Comparison of ENCODE assay signal across 7 mouse cellular contexts in genomic region chr7:19001066-19001806, GRCm38 (mm10). TPM values are rescaled to one million over a fixed set of nuclear protein-coding genes. Genes with fewer than 3 reads are reported as not detected.
DNase-seq lines count a peak whose midpoint lies in the region; ATAC-seq and TF ChIP-seq lines count a peak whose summit lies in the region.

No protein-coding gene starts in this region.

- H3K4me1 ChIP-seq in MEL (ENCODE audit: control insufficient read depth in 1 of 2, insufficient read depth in 2 of 2, low read length in 2 of 2), result peaks cover 5 to 20% of the 10 kb centered on the region in 2 experiments; a peak in 3 of 4 replicates
- H3K4me1 ChIP-seq in liver, embryonic 14.5 days (replicated peaks; ENCODE audit: control insufficient read depth in 2 of 2, insufficient read depth in 2 of 2, low read length in 1 of 2), result peaks cover 15 to 23% of the 10 kb centered on the region in 2 experiments

- no peaks in the 10 kb centered on the region for H3K9me3 ChIP-seq in MEL (replicated peaks; ENCODE audit: insufficient read depth, low read length)
- no peaks in the 10 kb centered on the region for H3K9me3 ChIP-seq in liver, embryonic 14.5 days (ENCODE audit: control insufficient read depth, low read length)

- H3K36me3 ChIP-seq in MEL (ENCODE audit: control insufficient read depth in 1 of 2, insufficient read depth in 2 of 2, low read length in 2 of 2), result peaks cover 0 to 13% of the 10 kb centered on the region in 2 experiments; a peak in 3 of 4 replicates
- no peaks in the 10 kb centered on the region for H3K36me3 ChIP-seq in liver, embryonic 14.5 days (replicated peaks; ENCODE audit: control insufficient read depth, insufficient read depth, low read depth)

- H3K27ac ChIP-seq in MEL (ENCODE audit: control insufficient read depth, low read depth, low read length), result peak overlapping the region; percentile 84
- peak overlapping the region; percentile 23 for H3K27ac ChIP-seq in liver, embryonic 14.5 days

- no peaks in the 10 kb centered on the region for H3K27me3 ChIP-seq in MEL (ENCODE audit: control insufficient read depth in 1 of 2, insufficient read depth in 2 of 2, low read length in 2 of 2)
- H3K27me3 ChIP-seq in liver, embryonic 14.5 days (ENCODE audit: control insufficient read depth, insufficient read depth, low read length), result no peaks in the 10 kb centered on the region

- TF ChIP-seq CTCF in MEL (IDR thresholded peaks at IDR 0.05 in 2 of 3, conservative IDR thresholded peaks at IDR 0.05 in 1 of 3; ENCODE audit: control insufficient read depth in 1 of 3, insufficient read depth in 1 of 3, low read depth in 2 of 3, low read length in 3 of 3, poor library complexity in 1 of 3, severe bottlenecking in 1 of 3), result no peak
- no peak for TF ChIP-seq CTCF in liver, embryonic 14.5 days (IDR thresholded peaks at IDR 0.05; ENCODE audit: low read depth)

- ATAC-seq in liver, embryonic 14.5 days (ENCODE audit: insufficient read depth), result no peak

- TF ChIP-seq EP300 in MEL (IDR thresholded peaks at IDR 0.05; ENCODE audit: low read depth in 1 of 2, low read length in 2 of 2), result no peak
- no peak for TF ChIP-seq EP300 in liver, embryonic 14.5 days (IDR thresholded peaks at IDR 0.05; ENCODE audit: low read depth)

- peak; percentile 42 to 86; a peak in 3 of 4 replicates for TF ChIP-seq POLR2A in MEL (IDR thresholded peaks at IDR 0.05; ENCODE audit: control insufficient read depth in 1 of 2, insufficient read depth in 1 of 2, low read depth in 1 of 2, low read length in 2 of 2, poor library complexity in 1 of 2)

- peak; percentile 95 for DNase-seq in MEL (ENCODE audit: low read depth, low spot score)
- peak; percentile 68 to 80 for DNase-seq in adrenal gland, postnatal 36 days
- DNase-seq in gastrocnemius, postnatal 14 days, result peak; percentile 69
- DNase-seq in induced T-regulatory cell, adult 2 months (ENCODE audit: low read depth), result peak; percentile 93
- peak in 2 of 3 experiments; percentile 51 to 53 for DNase-seq in liver, embryonic 14.5 days (ENCODE audit: low read depth in 3 of 3, low spot score in 3 of 3)
- peak; percentile 84 to 86 for DNase-seq in natural killer cell, adult 2 months (ENCODE audit: low spot score in 2 of 2)
- peak; percentile 72 for DNase-seq in urinary bladder, postnatal 14 days (ENCODE audit: low spot score)

- H3K79me2 ChIP-seq in MEL (ENCODE audit: control insufficient read depth, insufficient read depth, low read length, poor library complexity), result peaks cover 30% of the 10 kb centered on the region

- peak overlapping the region; percentile 88 for H3K9ac ChIP-seq in MEL (ENCODE audit: control insufficient read depth, low read depth, low read length, poor library complexity, severe bottlenecking)
- peak overlapping the region; percentile 38 for H3K9ac ChIP-seq in liver, embryonic 14.5 days (replicated peaks)

- H3K4me3 ChIP-seq in MEL (ENCODE audit: control insufficient read depth in 1 of 2, insufficient read depth in 1 of 2, low read depth in 2 of 2, low read length in 2 of 2), result peak overlapping the region; percentile 56 to 67
- H3K4me3 ChIP-seq in liver, embryonic 14.5 days (ENCODE audit: insufficient read depth in 1 of 2, low read depth in 2 of 2, low read length in 2 of 2), result peak overlapping the region; percentile 35 to 53

- peak overlapping the region; percentile 79 for H3K4me2 ChIP-seq in liver, embryonic 14.5 days (ENCODE audit: low read depth)

- intact Hi-C loops in gastrocnemius, postnatal 14 days (cut with DNase I; ENCODE audit: low total_unique reads), result no loop called here

- no peak for TF ChIP-seq RAD21 in MEL (IDR thresholded peaks at IDR 0.05; ENCODE audit: low read depth, low read length)

- 11% methylated on average over 18 of the region's 18 CpGs for WGBS in liver, embryonic 14.5 days (ENCODE audit: insufficient replicate concordance)

TF ChIP-seq in MEL, 35 proteins besides CTCF, POLR2A, EP300 and RAD21:
- TF ChIP-seq SMC3 (IDR thresholded peaks at IDR 0.05; ENCODE audit: low read depth, low read length) (no peak), NRF1 (IDR thresholded peaks at IDR 0.05; ENCODE audit: insufficient read depth, low read depth, low read length, poor library complexity, severe bottlenecking) (peak; percentile 77), TBP (IDR thresholded peaks at IDR 0.05; ENCODE audit: low read depth, low read length) (peak; percentile 70), MAZ (IDR thresholded peaks at IDR 0.05; ENCODE audit: low read depth, low read length) (no peak), MXI1 (IDR thresholded peaks at IDR 0.05; ENCODE audit: low read depth, low read length) (peak; percentile 31), ELF1 (IDR thresholded peaks at IDR 0.05; ENCODE audit: low read depth, low read length) (peak; percentile 85), E2F4 (IDR thresholded peaks at IDR 0.05; ENCODE audit: borderline replicate concordance, low read depth, low read length) (no peak), TCF12 (IDR thresholded peaks at IDR 0.05; ENCODE audit: low read depth, low read length) (peak; percentile 59; the same call in 1 of the 2 replicates), JUND (IDR thresholded peaks at IDR 0.05; ENCODE audit: low read depth, low read length) (no peak), POLR2AphosphoS2 (IDR thresholded peaks at IDR 0.05; ENCODE audit: low read length) (peak; percentile 88), MYB (IDR thresholded peaks at IDR 0.05; ENCODE audit: low read depth, low read length) (no peak), USF2 (IDR thresholded peaks at IDR 0.05; ENCODE audit: borderline replicate concordance in 1 of 2, insufficient read depth in 1 of 2, low read depth in 1 of 2, low read length in 2 of 2) (no peak), SIN3A (IDR thresholded peaks at IDR 0.05; ENCODE audit: low read length) (peak; percentile 77), MYC (IDR thresholded peaks at IDR 0.05; ENCODE audit: low read depth, low read length) (no peak), CHD1 (IDR thresholded peaks at IDR 0.05; ENCODE audit: low read depth, low read length) (no peak; the same call in 1 of the 2 replicates), RCOR1 (IDR thresholded peaks at IDR 0.05; ENCODE audit: low read depth, low read length) (no peak), ZMIZ1 (IDR thresholded peaks at IDR 0.05; ENCODE audit: low read depth, low read length) (peak; percentile 85), USF1 (IDR thresholded peaks at IDR 0.05; ENCODE audit: low read depth, low read length) (no peak), HCFC1 (IDR thresholded peaks at IDR 0.05; ENCODE audit: low read depth, low read length) (peak; percentile 76), NELFE (IDR thresholded peaks at IDR 0.05; ENCODE audit: low read depth, low read length) (peak; percentile 87)
TF ChIP-seq in MEL: peak in this region for 10.

RNA-seq across cellular contexts. Expression of gene Irf2bp1, which starts 2.6 kb away (rescaled TPM):
- 27.8 and 33.1 TPM in 2 replicates for total RNA-seq in MEL (2012; rRNA removed)
- 10 to 100 TPM in 1 of 2 experiments, not detected in 1; 41.1 TPM for polyA plus RNA-seq in MEL (2012; ENCODE audit: insufficient read depth in 1 of 2, insufficient read length in 2 of 2, low read depth in 1 of 2, low replicate concordance in 2 of 2, missing spikeins in 1 of 2)
- 10 to 100 TPM; 47.0 to 47.5 TPM for total RNA-seq in adrenal gland, postnatal 36 days (2021)
- 10 to 100 TPM; 14.9 to 18.6 TPM for total RNA-seq in gastrocnemius, postnatal 14 days (2021)
- polyA plus RNA-seq in liver, embryonic 14.5 days (2012; rRNA removed), result 6.8 and 8.3 TPM in 2 replicates
- polyA plus RNA-seq in liver, embryonic 14.5 days (2014; fragmentation: Nextera tagmentation; extraction: Ambion mirVana), result 6.8 and 7.9 TPM in 2 replicates

RNA-seq across cellular contexts. Expression of gene Mypop, which starts 10.2 kb away (rescaled TPM):
- total RNA-seq in MEL (2012; rRNA removed), result 0.95 and 1.2 TPM in 2 replicates
- polyA plus RNA-seq in MEL (2012; ENCODE audit: insufficient read depth in 1 of 2, insufficient read length in 2 of 2, low read depth in 1 of 2, low replicate concordance in 2 of 2, missing spikeins in 1 of 2), result 1 to 10 TPM in 1 of 2 experiments, not detected in 1; 6.5 TPM
- 10 to 100 TPM; 10.3 to 12.2 TPM for total RNA-seq in adrenal gland, postnatal 36 days (2021)
- total RNA-seq in gastrocnemius, postnatal 14 days (2021), result 1 to 10 TPM; 2.2 to 3.7 TPM
- polyA plus RNA-seq in liver, embryonic 14.5 days (2012; rRNA removed), result 0.20 and 0.21 TPM in 2 replicates
- 0.30 and 0.34 TPM in 2 replicates for polyA plus RNA-seq in liver, embryonic 14.5 days (2014; fragmentation: Nextera tagmentation; extraction: Ambion mirVana)

RNA-seq across cellular contexts. Expression of gene Nanos2, which starts 14.0 kb away (rescaled TPM):
- total RNA-seq in MEL (2012; rRNA removed), result not detected in 2 replicates
- polyA plus RNA-seq in MEL (2012; ENCODE audit: insufficient read depth in 1 of 2, insufficient read length in 2 of 2, low read depth in 1 of 2, low replicate concordance in 2 of 2, missing spikeins in 1 of 2), result not detected
- total RNA-seq in adrenal gland, postnatal 36 days (2021), result not detected
- total RNA-seq in gastrocnemius, postnatal 14 days (2021), result not detected
- polyA plus RNA-seq in liver, embryonic 14.5 days (2012; rRNA removed), result not detected in 2 replicates
- polyA plus RNA-seq in liver, embryonic 14.5 days (2014; fragmentation: Nextera tagmentation; extraction: Ambion mirVana), result not detected in 2 replicates

RNA-seq across cellular contexts. Expression of gene Foxa3, which starts 22.1 kb away (rescaled TPM):
- total RNA-seq in MEL (2012; rRNA removed), result not detected in 2 replicates
- not detected for polyA plus RNA-seq in MEL (2012; ENCODE audit: insufficient read depth in 1 of 2, insufficient read length in 2 of 2, low read depth in 1 of 2, low replicate concordance in 2 of 2, missing spikeins in 1 of 2)
- total RNA-seq in adrenal gland, postnatal 36 days (2021), result not detected
- total RNA-seq in gastrocnemius, postnatal 14 days (2021), result not detected
- polyA plus RNA-seq in liver, embryonic 14.5 days (2012; rRNA removed), result 12.2 and 13.9 TPM in 2 replicates
- polyA plus RNA-seq in liver, embryonic 14.5 days (2014; fragmentation: Nextera tagmentation; extraction: Ambion mirVana), result 25.7 and 26.5 TPM in 2 replicates

RNA-seq across cellular contexts. Expression of gene Sympk, which starts 22.9 kb away (rescaled TPM):
- total RNA-seq in MEL (2012; rRNA removed), result 108 and 122 TPM in 2 replicates
- 100 to 1,000 TPM in 1 of 2 experiments, not detected in 1; 226 TPM for polyA plus RNA-seq in MEL (2012; ENCODE audit: insufficient read depth in 1 of 2, insufficient read length in 2 of 2, low read depth in 1 of 2, low replicate concordance in 2 of 2, missing spikeins in 1 of 2)
- total RNA-seq in adrenal gland, postnatal 36 days (2021), result 100 to 1,000 TPM in 1 of 2 experiments, 10 to 100 TPM in 1; 88.7 to 102 TPM
- 10 to 100 TPM; 38.2 to 41.1 TPM for total RNA-seq in gastrocnemius, postnatal 14 days (2021)
- 27.3 and 29.1 TPM in 2 replicates for polyA plus RNA-seq in liver, embryonic 14.5 days (2012; rRNA removed)
- polyA plus RNA-seq in liver, embryonic 14.5 days (2014; fragmentation: Nextera tagmentation; extraction: Ambion mirVana), result 10.7 and 11.8 TPM in 2 replicates
